Mouse (Mus musculus): ENCODE data around the gene Gm21748. TPM values are rescaled to one million over a fixed set of nuclear protein-coding genes. Genes with fewer than 3 reads are reported as not detected.

Gene Gm21748
- not detected in 2 replicates for polyA plus RNA-seq (2015; fragmentation: Nextera tagmentation; extraction: Ambion mirVana)

GRCm38 (mm10) chrY:90839077-90839476, at the start of gene Gm21748:
Gene Gm21748, minus strand, starts transcription at chrY:90839177.

Other genes with a start within 250 kb of the Gm21748 start
- gene Gm21860, start 84.4 kb downstream of the Gm21748 start, polyA plus RNA-seq (2015; fragmentation: Nextera tagmentation; extraction: Ambion mirVana) = not detected in 2 replicates
- not detected in 2 replicates for gene Gm47283, start 54.4 kb downstream of the Gm21748 start, polyA plus RNA-seq (2015; fragmentation: Nextera tagmentation; extraction: Ambion mirVana)

All from adrenal gland, postnatal 0 days (tissue).